Mouse (Mus musculus): ENCODE data around the gene Mcat. TPM values are rescaled to one million over a fixed set of nuclear protein-coding genes. Genes with fewer than 3 reads are reported as not detected.

Gene Mcat
- total RNA-seq (2015; ENCODE audit: low replicate concordance): 0.38 TPM in 1 of 2 replicates, not detected in the other
- total RNA-seq (2017; ENCODE audit: low replicate concordance): 3.1 and 4.3 TPM in 2 replicates

- ATAC-seq (replicated peaks; ENCODE audit: low FRiP score, poor library complexity, severe bottlenecking): peak; percentile 73
Measured at GRCm38 (mm10) chr15:83563327-83563856, at the start of gene Mcat, which contains the start of gene Tspo. Mcat (minus strand) TSS chr15:83563787. Tspo (plus strand) TSS chr15:83563592.

DNA sequence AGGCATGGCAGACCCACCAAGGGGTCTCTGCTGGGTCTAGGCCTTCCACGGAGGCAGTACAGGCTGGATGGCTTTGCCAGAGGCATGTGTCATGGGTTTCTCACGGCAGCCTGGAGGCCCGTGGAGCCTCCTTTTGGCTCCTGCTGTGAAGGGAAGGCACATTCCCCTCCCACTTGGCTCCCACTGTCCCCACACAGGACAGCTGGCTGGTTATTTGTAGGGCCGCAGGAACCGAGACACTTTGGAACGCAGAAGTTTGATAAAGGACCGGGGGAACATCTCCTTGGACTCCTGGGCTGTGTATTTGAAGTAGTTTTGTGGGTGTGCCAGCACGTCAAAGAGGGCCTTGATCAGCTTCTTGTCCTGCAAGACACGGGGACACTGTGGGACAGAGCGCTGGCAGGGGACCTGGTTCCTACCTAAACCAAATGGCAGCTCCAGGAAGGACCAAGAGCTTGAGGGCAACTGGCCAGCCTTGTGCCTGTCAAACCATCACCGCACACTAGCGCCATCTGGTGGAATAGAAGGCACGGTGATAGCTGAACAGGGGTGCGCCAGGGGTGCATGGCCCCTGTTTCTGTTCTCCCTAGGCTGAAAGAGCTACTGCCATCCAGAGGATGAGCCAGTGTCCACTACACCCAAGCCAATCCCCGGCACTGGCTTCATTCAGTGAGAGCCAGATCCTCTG is 43.7 kb upstream of the Mcat start:
- peak; percentile 73 for ATAC-seq (replicated peaks; ENCODE audit: low FRiP score, poor library complexity, severe bottlenecking)

- ATAC-seq (replicated peaks; ENCODE audit: low FRiP score, poor library complexity, severe bottlenecking): peak; percentile 89
Measured at GRCm38 (mm10) chr15:83606700-83607099, 43.1 kb upstream of the Mcat start.

DNA sequence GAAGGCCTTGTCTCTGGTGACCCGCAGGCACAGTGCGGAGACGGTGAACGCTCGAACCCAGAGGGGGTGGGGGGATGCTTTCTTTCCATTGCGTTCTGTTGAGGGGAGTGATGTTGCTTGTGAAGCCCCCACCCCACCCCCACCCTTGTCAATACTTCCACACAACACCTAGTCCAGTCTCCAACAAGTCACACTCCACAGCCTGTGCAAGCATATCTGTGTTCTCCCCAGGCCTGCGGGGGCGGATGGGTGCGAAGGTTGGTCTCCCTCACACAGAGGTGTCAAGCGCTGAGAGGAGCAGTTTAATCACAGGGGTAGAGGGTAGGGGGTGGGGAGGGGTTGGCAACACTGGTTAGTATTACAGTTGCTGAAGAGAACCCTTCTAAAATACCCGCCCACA is 42.6 kb upstream of the Mcat start:
- ATAC-seq (replicated peaks; ENCODE audit: low FRiP score, poor library complexity, severe bottlenecking): no peak

GRCm38 (mm10) chr15:83603426-83603825 is 39.8 kb upstream of the Mcat start:
- ATAC-seq (replicated peaks; ENCODE audit: low FRiP score, poor library complexity, severe bottlenecking): no peak

DNA sequence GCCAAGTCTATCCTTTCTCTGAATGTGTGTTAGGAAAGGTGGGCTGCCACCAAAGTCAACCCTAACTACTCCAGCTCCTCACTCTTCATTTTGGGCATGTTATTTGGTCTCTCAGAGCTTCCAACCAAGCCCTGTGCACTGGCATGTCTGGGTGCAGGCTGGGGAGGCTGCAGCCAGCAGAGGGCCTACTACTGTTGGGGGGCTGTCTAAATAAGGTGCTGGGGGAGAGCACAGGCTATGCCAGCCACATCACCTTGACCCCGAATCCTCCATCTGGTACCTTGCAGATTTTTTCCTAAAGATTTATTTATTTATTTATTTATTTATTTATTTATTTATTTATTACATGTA is 39.4 kb upstream of the Mcat start:
- no peak for ATAC-seq (replicated peaks; ENCODE audit: low FRiP score, poor library complexity, severe bottlenecking)

- ATAC-seq (replicated peaks; ENCODE audit: low FRiP score, poor library complexity, severe bottlenecking): no peak
Measured at GRCm38 (mm10) chr15:83602372-83603045, 38.9 kb upstream of the Mcat start.

GRCm38 (mm10) chr15:83601185-83601584 is 37.6 kb upstream of the Mcat start:
- ATAC-seq (replicated peaks; ENCODE audit: low FRiP score, poor library complexity, severe bottlenecking): no peak

DNA sequence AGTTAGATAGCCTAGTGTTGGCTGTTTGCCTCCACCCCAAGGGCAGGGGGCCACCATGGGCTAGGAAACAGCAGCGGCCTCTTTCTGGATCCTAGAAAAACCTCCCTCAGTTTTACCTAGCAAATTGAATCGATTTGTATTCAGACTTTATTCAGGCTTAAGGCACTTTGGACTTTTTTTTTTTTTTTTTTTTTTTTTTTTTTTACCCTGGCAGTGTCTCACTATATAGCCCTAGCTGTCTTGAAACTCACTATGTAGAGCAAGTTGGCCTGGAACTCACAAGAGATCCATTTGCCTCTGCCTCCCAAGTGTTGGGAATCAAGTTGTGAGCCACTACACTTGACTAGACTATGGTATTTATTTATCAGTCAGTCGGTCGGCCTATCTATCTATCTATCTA is 33.2 kb upstream of the Mcat start:
- no peak for ATAC-seq (replicated peaks; ENCODE audit: low FRiP score, poor library complexity, severe bottlenecking)

DNA sequence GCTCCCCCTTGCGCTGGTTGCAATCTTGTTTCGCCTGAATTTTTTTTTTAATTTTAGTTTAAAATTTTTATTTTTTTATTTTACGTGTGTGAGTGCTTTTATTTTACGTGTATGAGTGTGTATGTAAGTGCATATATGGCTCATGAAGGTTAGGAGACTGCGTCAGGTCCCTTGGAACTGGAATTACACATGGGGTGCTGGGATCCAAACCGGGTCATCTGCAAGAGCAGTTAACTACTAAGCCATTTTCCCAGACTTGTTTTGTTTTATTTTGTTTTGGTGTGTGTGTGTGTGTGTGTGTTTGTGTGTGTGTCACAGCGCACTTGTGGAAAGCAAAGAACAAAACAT is 31.8 kb upstream of the Mcat start:
- no peak for ATAC-seq (replicated peaks; ENCODE audit: low FRiP score, poor library complexity, severe bottlenecking)

GRCm38 (mm10) chr15:83594513-83595363 is 31.2 kb upstream of the Mcat start, which contains the start of gene Ttll12:
Ttll12 (minus strand) TSS chr15:83595157.
- ATAC-seq (replicated peaks; ENCODE audit: low FRiP score, poor library complexity, severe bottlenecking): peak; percentile 67

DNA sequence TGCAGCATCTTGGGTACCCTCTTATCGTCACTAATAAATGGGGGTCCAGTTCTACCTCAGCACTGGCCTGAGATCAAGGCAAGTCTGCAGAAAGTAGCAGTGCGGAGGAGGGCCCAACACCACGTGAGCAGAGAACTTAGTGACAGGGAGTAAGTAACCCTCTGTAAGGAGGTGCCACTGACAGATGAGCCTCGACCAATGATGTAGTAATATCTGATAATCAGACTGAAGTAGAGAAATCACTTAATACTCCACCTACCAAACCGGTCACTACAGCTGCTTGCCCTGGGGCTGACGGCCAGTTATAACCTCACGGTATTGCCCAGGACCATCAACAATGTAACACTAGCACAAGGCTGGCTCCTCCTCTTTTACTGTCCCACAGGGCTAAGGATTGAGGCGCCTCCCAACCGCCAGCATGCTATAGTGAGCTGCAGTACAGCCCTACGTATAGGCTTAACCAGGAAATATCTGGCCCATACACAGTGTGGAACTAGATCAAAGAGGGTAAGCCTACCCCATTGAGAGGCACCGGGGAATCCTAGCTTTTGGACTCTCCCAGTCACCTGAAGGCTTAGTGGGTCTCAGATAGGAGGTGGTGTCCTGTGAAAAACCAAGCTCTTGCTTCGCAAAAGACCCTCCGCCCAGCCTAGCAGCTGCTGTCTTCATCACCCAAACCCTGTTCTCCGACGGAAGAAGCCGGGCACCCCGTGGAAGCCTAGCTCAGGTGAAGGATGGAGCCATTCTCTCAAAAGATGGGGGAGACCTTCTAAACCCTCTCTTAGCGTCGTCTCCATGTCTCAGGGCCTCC is 30.3 kb upstream of the Mcat start:
- peak; percentile 60 for ATAC-seq (replicated peaks; ENCODE audit: low FRiP score, poor library complexity, severe bottlenecking)

GRCm38 (mm10) chr15:83593189-83593585 is 29.6 kb upstream of the Mcat start:
- peak; percentile 32 for ATAC-seq (replicated peaks; ENCODE audit: low FRiP score, poor library complexity, severe bottlenecking)

GRCm38 (mm10) chr15:83592260-83593188 is 28.9 kb upstream of the Mcat start:
- peak; percentile 66 for ATAC-seq (replicated peaks; ENCODE audit: low FRiP score, poor library complexity, severe bottlenecking)

- no peak for ATAC-seq (replicated peaks; ENCODE audit: low FRiP score, poor library complexity, severe bottlenecking)
Measured at GRCm38 (mm10) chr15:83591758-83592157, 28.2 kb upstream of the Mcat start.

- no peak for ATAC-seq (replicated peaks; ENCODE audit: low FRiP score, poor library complexity, severe bottlenecking)
Measured at GRCm38 (mm10) chr15:83590841-83591240, 27.3 kb upstream of the Mcat start.

DNA sequence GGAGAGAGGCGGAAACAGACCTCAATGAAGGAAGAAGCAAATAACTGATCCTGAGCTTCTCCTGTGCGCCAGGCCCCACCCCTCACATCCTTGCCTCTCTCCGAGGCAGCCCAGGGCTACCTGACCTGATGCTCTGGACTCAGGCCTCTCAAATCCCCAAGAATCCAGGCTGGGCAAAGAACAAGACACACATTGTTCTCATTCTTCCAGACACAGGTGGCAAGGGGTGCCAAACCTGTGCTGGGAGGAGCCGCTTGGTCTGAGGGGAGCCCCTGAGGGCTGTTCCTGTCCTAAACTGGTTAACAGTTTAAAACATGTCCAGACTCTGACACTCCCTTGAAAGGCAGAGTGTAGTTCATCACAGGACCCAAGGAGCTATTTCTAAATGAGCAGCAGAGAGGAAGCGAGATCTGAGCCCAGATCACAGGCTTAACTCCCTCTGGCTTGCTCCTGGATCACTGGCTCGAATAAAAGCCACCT is 21.2 kb upstream of the Mcat start:
- no peak for ATAC-seq (replicated peaks; ENCODE audit: low FRiP score, poor library complexity, severe bottlenecking)

DNA sequence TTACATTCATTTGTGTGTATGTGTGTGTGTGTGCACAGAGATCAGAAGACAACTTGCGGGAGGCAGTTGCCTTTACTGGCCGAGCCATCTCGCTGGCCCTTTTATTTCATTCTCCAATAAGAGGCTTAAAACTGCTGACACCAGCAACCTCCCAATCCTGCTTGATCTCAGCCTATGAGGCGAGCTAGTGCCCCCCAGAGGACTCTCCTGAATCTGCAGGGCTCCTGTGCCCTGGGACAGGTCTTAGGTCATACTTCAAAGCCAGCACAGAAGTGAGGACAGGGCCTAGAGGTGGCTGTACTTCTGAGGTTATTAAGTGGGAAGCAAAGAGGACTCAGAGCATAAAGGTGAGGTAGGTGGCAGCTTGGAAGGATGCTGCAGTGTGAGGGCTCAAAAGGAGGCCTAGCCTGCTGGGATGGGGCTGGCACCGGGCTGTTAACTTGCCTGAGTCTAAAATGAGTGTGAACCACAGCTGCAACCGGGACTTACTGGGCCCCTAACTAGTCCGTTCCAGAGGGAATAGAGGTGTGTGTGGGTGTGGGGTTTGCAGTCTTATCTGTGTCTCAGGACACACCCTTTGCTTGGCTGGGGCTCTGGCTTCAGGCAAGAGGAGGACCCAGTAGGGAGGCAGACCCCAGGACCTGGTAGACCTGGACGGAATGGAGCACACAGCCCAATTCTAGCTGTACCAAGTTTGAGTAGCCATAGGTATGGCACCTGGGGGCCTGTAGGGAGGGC is 20.0 kb upstream of the Mcat start:
- peak; percentile 79 for ATAC-seq (replicated peaks; ENCODE audit: low FRiP score, poor library complexity, severe bottlenecking)
